22 mouse cellular contexts compared by ENCODE assay signal in the genomic region with DNA sequence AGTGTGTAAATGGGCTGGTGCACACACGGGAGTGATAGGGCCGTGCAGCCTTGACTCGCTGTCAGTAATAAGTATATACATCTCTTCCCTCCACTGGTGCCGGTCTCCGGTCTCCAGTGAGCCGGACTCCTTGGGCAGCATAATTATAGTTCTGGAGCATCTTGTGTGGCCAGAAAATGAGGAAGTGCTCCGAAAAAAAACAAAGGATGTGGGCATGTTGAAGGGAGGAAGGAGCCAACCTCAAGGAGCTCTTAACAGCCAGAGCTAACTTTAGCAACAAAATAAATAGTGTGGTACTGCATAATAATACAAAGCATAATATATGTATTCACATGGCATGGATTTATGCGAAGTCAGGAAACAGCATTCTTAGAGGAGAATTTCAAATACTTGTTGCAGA. TPM values are rescaled to one million over a fixed set of nuclear protein-coding genes. Genes with fewer than 3 reads are reported as not detected.
DNase-seq lines count a peak whose midpoint lies in the region; ATAC-seq and TF ChIP-seq lines count a peak whose summit lies in the region.
"Had no signal": no experiment of that assay in that cellular context is flagged by ENCODE, and none has a peak within 500 bp of the region (broad histone marks: within the 10 kb centered on the region; RNA-seq: fewer than 3 reads in every experiment).

No protein-coding gene starts in this region.

- no peaks in the 10 kb centered on the region for H3K36me3 ChIP-seq in hindbrain, embryonic 13.5 days
- H3K36me3 ChIP-seq: embryonic facial prominence, embryonic 15.5 days; forebrain, embryonic 15.5 days; G1E; heart, embryonic 15.5 days; hindbrain, embryonic 10.5 days; hindbrain, embryonic 15.5 days had no signal

- peaks cover 14% of the 10 kb centered on the region; the same call in 1 of the 2 replicates for H3K27me3 ChIP-seq in hindbrain, embryonic 13.5 days
- H3K27me3 ChIP-seq: embryonic facial prominence, embryonic 15.5 days; forebrain, embryonic 15.5 days; heart, embryonic 15.5 days; hindbrain, embryonic 15.5 days had no signal

- H3K4me3 ChIP-seq in layer of hippocampus, adult 2 months = no peak overlapping the region
- no peak overlapping the region for H3K4me3 ChIP-seq in hindbrain, embryonic 13.5 days
- H3K4me3 ChIP-seq: embryonic facial prominence, embryonic 15.5 days; erythroblast, embryonic 14.5 days; forebrain, embryonic 15.5 days; heart, adult 2 months; heart, embryonic 15.5 days; hindbrain, embryonic 10.5 days; hindbrain, embryonic 15.5 days had no signal

- DNase-seq in layer of hippocampus, adult 2 months (ENCODE audit: low spot score in 2 of 2) = no peak
- no peak for DNase-seq in layer of hippocampus, adult 8-10 months (ENCODE audit: low spot score in 2 of 2)
- peak; percentile 42 for DNase-seq in lung, postnatal 36 days
- no peak for DNase-seq in lung, postnatal 4 days
- peak; percentile 35 for DNase-seq in naive thymus-derived CD4-positive, alpha-beta T cell, adult 2 months (ENCODE audit: low read depth)
- DNase-seq: adrenal gland, adult 8-10 months; cerebellum, adult 18-20 months; cerebellum, postnatal 10 days; embryo, embryonic 11 days; heart, adult 2 months; heart, postnatal 14 days had no signal

- WGBS in hindbrain, embryonic 13.5 days = 89% methylated on average over 8 of the region's 8 CpGs

- no peak overlapping the region for H3K4me2 ChIP-seq in hindbrain, embryonic 13.5 days
- H3K4me2 ChIP-seq: embryonic facial prominence, embryonic 15.5 days; forebrain, embryonic 15.5 days; heart, embryonic 11.5 days; heart, embryonic 15.5 days; hindbrain, embryonic 15.5 days had no signal

- H3K9me3 ChIP-seq in hindbrain, embryonic 13.5 days = no peaks in the 10 kb centered on the region
- H3K9me3 ChIP-seq: embryonic facial prominence, embryonic 15.5 days; forebrain, embryonic 15.5 days; G1E; heart, embryonic 15.5 days; hindbrain, embryonic 10.5 days; hindbrain, embryonic 15.5 days had no signal

- H3K27ac ChIP-seq in layer of hippocampus, adult 2 months = peak overlapping the region; percentile 94; the same call in 1 of the 2 replicates
- H3K27ac ChIP-seq in hindbrain, embryonic 13.5 days = no peak overlapping the region
- H3K27ac ChIP-seq: embryonic facial prominence, embryonic 15.5 days; forebrain, embryonic 15.5 days; heart, adult 2 months; heart, embryonic 15.5 days; hindbrain, embryonic 10.5 days; hindbrain, embryonic 15.5 days had no signal

- peak; percentile 80 to 90 for ATAC-seq in hematopoietic stem cell, adult 5-6 weeks (replicated peaks in 1 of 2; ENCODE audit: insufficient read depth in 1 of 2, low FRiP score in 2 of 2, low TSS enrichment in 1 of 2, low read depth in 1 of 2, poor library complexity in 2 of 2, severe bottlenecking in 2 of 2)
- ATAC-seq in hindbrain, embryonic 13.5 days (ENCODE audit: low FRiP score) = no peak
- no peak for ATAC-seq in CD4-positive, CD25-positive, alpha-beta regulatory T cell, adult 4 months
- ATAC-seq: forebrain, embryonic 15.5 days had no signal

- no peak overlapping the region for H3K9ac ChIP-seq in hindbrain, embryonic 13.5 days
- H3K9ac ChIP-seq: embryonic facial prominence, embryonic 15.5 days; forebrain, embryonic 15.5 days; heart, embryonic 15.5 days; hindbrain, embryonic 15.5 days had no signal

- H3K4me1 ChIP-seq in hindbrain, embryonic 13.5 days (replicated peaks) = peaks cover 18% of the 10 kb centered on the region

- no peak for TF ChIP-seq CTCF in layer of hippocampus, adult 2 months (conservative IDR thresholded peaks at IDR 0.05)

RNA-seq across cellular contexts. Expression of gene Tanc1, which starts 30.9 kb away (rescaled TPM):
- total RNA-seq in layer of hippocampus, adult 2 months (2021) = 100 to 1,000 TPM; 118 to 124 TPM
- total RNA-seq in layer of hippocampus, adult 8-10 months (2022) = 100 to 1,000 TPM in 2 of 4 experiments, 10 to 100 TPM in 2; 94.9 to 115 (median 106) TPM
- total RNA-seq in hematopoietic stem cell, adult 5-6 weeks (2017) = 10.3 and 11.0 TPM in 2 replicates
- 7.1 and 8.9 TPM in 2 replicates for polyA plus RNA-seq in hindbrain, embryonic 13.5 days (2015; fragmentation: Nextera tagmentation; extraction: Ambion mirVana)
- 10 to 100 TPM; 13.7 to 15.2 TPM for polyA plus RNA-seq in CD4-positive, CD25-positive, alpha-beta regulatory T cell, adult 4 months (2017; shearing (Covaris generic))

Comparison
In these comparisons a context has a peak if more than half of its experiments do, and no peak if none do; other contexts are left out.
1. DNase-seq: peak in lung, postnatal 36 days (single experiment) and naive thymus-derived CD4-positive, alpha-beta T cell, adult 2 months (single experiment); none in layer of hippocampus, adult 2 months (0 of 2), layer of hippocampus, adult 8-10 months (0 of 2) and lung, postnatal 4 days (0 of 2).
2. ATAC-seq: peak in hematopoietic stem cell, adult 5-6 weeks (2 of 2); none in hindbrain, embryonic 13.5 days (single experiment) and CD4-positive, CD25-positive, alpha-beta regulatory T cell, adult 4 months (single experiment).